Mouse (Mus musculus) spleen, embryonic (tissue): ENCODE measurements around the gene Nudt19.
"Not testable (repeated sequence)": the region's sequence is repeated elsewhere in the genome, so short reads cannot be mapped to it uniquely, and the experiment has no call there.

ENCODE experiments used
- CTCF ChIA-PET: fragments of 350-600 bp; sonication (Branson Sonifier 250); formaldehyde crosslinking; loops from one replicate; lab custom pipeline; 2022; lab: Charles Lee

Gene Nudt19

DNA sequence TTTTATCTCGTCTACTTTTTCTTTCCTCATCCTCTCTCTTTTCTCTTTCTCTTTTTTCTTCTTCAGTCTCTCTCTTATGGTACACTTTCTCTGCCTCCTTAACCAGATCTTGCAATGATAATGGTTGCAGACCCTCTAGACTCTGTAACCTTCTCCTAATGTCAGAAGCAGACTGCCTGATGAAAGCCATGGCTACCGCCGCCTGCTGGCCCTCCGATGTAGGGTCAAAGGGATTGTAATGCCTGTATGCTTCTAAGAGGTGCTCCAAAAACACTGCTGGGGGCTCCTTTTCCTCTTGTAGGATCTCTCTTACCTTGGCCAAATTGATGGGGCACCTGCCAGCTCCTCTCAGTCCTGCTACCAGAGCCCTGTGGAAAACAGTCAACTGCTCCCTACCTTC lies 13.6 kb upstream of the Nudt19 start:
- CTCF ChIA-PET, result not testable (repeated sequence)

DNA sequence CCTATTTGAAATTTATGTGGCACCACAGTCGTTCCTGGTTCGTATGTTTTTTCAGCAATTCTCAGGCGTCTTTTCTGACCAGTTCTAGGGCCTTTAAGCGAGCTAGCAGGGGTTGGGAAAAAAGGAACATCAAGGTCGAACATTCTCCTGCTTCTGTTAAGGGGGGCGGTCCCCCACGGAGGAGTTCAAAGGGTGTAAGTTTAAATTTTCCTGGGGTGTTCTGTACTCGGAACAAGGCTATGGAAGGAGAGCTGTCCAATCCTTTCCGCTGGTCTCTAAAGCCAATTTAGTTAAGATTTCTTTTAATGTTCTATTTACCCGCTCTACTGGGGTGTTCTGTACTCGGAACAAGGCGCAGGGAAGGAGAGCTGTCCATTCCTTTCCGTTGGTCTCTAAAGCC lies 9.9 kb upstream of the Nudt19 start:
- CTCF ChIA-PET, result not testable (repeated sequence)

DNA sequence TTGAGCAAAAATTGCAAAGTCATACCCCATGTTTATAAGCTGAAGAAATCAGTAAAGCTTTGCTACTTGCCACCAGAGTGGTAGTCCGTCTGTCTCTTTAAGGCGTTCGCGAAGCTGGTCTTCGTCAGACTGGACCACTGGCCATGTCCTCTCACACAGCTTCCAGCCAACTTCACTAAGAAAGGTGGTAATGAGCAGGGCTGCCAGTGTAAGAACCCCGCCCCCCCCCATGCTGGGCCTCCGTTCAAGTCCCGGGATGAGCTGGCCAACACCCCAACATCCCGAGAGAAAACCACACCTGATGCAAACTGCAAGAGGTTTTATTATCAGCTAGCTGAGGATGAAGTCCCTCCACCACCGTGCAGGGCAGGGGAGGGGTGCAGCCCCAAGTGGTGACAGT lies 8.8 kb upstream of the Nudt19 start:
- CTCF ChIA-PET, result not testable (repeated sequence)

DNA sequence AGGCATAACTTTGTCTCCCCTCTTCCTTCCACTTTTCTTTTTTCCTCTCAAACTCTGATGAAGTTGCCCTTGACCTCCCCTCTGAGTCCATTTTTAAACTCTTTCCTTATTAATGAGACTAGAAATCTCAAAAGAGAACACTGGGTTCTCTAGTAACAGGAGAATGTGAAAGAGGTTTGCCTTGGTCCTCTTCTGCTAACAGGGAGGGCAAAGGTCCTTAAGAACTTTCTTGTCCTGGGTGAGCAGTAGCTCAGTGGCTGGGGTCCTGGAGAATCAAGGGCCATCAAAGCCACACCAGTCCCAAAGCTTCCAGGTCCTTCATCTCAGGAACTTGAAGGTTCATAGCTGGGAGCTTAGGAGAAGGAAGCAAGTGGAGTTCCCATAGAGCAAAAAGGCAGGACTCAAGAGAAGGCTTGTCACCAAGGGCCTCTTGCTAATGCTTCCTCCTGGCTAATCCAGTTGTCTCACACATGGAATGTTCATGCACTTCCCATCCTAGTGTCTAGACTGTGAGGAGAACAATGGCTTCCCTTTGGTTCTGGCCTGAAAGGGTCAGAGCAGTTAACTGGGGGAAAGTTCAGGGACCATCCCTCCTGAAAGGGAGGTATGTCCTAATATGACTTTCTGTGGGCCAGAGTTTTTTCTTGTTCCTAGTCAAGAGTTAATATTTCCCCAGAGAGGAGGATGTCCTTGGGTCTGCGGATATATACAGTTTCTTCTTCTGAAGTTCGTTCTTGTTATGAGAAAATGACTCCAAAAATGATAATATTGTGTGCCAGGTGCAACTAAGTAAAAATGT lies 8.2 kb upstream of the Nudt19 start:
- CTCF ChIA-PET, result no interaction called here

DNA sequence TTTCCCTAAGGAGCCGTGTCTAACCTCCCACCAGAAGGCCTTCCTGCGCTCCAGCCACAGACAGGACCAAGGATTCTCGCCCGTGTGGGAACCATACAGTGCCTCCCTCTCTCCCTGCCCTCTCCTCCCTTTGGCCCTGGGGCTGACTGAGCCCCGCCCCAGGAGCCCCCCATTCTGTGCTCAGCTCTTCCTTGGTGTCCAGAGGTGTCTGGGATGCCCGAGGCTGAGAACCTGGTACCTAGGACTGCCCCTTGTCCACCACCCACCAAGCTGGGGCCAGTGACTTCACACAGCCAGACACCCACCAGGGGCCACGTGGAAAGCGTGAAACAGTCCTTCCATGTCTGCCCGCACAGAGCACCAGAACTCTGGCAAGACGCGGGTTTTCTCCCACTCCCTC lies 7.0 kb upstream of the Nudt19 start:
- CTCF ChIA-PET, result no interaction called here

DNA sequence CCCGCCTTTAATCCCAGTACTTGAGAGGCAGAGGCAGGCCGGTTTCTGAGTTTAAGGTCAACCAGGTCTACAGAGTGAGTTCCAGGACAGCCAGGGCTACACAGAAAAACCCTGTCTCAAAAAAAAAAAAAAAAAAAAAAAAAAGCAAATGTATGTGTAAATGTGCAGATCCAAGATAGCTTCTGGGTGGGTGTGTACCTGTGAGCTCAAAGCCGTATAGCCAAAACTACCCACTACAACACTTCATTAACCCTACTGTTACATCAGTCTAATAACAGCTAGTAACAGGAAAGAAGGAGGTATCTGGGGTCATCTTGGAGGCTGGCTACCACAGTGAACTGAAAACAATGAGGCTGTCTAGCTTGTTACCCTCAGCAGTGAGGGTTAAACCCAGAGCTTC lies 3.7 kb upstream of the Nudt19 start:
- CTCF ChIA-PET, result no interaction called here

DNA sequence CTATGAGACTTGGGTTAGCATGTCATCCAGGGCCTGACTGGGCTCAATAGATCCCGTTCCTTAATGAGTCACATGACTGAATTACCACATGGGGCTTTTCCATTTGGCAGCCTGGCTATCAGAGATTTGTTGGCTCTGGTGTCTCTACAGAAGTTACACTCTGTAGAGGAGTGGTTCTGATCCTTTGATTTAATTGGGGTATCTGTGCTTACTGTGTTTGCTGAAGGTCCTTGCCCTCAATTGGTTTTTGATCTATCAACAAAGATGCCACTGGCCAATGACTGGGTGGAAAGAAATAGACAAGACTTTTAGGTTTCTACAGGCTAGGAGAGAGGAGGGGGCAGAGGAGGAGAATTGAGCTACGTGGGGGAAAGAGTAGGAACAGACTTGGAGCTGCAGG lies 2.6 kb upstream of the Nudt19 start:
- CTCF ChIA-PET, result interaction anchor here (1.0 kb wide), 1 partner anchor 22 kb away, joined by 4 read pairs; no protein-coding TSS in a partner anchor

DNA sequence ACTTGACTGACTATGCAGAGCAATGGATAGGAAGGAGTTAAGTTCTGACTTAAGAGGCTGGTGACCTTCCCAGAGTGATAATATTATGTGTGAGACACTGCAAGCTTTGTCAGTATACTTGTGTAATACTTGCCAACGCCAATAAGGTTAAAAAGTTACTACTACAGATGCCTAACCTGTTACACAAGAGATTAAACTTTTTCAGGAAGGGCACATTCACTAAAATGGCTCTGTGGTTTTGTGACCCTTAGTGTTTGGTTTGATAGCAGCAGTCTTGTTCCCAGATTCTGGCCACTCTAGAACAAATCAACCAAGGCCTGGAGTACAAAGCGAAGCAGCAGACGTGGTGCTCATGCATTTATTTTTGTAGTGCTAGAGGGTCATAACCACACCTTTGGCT lies 1.5 kb upstream of the Nudt19 start:
- CTCF ChIA-PET, result interaction anchor here (0.6 kb wide), 1 partner anchor 108 kb away, joined by 3 read pairs; no protein-coding TSS in a partner anchor

DNA sequence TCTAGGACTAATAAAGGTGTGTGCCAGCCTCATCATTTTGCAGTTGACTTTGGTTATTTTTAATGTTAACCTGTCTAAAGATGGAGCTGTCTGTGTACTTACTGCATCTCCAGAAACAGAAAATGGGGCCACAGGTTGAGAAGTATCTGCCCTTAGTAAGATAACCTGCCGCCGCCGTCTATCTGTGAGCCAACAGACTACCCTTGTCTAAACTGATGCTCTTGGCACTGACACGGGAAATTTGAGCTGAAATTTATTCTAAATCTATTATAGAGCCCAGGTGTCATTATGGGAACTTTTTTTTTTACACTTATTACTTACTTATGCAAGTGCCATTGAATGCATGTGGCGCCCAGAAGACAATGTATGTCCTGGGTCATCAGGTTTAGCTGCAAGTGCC lies 801 bp upstream of the Nudt19 start:
- CTCF ChIA-PET, result interaction anchor here (0.6 kb wide), 2 partner anchors 49 to 108 kb away, joined by 3 to 8 read pairs; no protein-coding TSS in a partner anchor

DNA sequence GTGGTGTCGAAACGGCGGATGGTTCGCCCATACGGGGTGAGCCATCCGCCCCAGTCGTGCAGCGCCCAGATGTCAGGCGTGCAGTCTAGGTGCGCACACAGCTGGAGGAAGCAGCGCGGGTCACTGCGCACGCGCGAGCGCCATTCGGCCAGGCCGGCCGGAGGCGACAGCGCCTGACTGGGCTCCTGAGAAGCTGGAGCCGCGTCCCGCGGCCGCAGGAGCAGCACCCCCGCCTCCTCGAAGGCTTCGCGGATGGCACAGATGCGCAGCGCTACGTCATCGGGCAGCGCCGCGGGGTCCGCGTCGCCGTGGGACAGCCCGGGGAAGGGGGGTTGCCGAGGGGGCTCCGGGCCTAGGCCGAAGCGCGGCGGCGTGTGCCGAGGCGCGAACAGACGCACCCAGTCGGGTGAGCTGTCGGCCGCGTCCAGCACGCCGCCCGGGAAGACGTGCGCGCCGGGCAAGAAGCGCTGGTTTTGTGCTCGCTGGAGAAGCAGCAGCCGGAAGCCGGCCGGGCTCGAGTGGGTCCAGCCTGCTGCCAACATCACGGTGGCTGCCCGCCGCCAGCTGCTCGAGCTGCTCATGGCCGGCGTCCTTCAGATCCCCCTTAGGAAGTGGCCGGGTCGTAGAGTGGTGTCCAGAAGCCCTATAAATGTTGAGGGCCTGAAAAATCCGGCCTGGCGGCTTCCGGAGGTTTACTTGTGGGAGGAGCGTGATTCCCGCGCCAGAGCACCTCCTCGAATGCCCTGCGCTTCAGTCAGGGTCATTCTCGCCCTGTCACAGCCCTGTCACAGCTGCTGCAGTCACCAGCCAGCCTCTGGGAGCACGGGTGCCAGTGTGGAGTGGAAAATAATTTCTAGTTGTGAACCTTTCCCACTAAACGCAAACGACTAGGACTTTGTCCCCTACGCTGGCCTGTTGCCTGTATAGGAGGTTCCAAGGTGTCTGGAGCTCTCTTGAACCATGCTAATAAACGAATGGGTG lies 590 bp downstream of the Nudt19 start:
- CTCF ChIA-PET, result interaction anchor here (0.5 to 0.7 kb wide), 3 partner anchors 15 to 129 kb away, joined by 3 to 12 read pairs (median 3); no protein-coding TSS in a partner anchor

DNA sequence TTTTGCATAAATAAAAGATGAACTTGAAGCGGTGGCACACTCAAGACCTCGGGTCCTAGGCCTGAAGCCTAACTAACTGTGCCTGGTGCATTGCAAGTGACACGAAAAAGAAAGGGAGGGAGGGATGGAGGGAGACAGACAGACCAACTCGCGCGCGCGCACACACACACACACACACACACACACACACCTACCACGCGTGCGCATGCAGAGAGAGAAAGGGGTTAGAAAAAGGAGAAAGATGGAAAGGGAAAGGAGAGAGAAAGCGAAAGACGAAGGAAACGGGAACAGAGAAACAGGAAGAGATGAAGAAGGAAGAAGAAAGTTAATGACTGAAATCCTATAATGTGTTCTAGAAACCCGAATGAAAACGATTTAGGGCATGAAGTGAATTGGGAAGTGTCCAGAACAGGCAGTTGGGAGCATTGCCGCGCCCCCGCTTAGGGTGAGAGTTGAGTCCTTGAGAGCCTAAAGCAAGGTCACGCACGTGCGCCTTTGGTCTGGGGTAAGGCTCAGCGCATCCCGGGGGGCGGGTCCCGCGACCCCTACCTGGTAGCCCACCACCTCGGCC lies 1.4 kb downstream of the Nudt19 start:
- CTCF ChIA-PET, result interaction anchor here (0.5 kb wide), 1 partner anchor 128 kb away, joined by 12 read pairs; no protein-coding TSS in a partner anchor

DNA sequence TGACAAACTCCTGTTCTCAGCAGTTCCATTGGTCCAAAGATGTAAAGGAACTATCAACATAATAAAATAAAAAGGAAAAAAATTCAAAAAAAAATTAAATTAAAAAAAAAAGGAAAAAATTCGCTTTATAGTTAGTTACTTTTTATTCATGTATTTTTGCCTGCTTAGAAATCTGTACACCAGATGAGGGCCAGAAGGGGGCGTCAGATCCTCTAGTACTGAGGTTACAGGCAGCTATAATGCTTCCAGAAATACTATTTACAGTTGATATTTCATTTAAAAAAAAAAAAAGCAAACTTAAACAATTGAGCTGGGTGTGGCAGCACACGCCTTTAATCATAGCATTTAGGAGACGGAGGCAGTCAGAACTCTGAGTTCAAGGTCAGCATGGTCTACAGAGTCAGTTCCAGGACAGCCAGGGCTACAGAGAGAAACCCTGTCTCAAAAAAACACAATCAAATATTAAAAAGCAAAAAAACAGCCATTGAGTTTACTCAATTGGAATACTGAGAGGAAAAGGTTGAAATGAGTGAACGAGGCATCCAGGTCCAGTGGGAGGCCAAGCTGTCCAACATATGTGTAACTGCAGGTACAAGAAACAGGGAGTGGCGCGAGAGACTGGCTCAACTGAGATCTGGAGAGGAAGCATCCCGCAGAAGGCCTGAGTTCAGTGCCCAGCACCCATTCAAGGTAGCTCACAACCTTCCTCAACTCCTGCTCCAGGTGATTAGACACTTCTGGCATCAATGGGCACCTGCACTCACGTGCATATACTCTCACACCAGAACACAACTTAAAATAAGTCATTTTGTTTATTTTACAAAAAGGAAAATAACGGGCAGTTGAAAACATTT lies 2.1 kb downstream of the Nudt19 start:
- CTCF ChIA-PET, result no interaction called here

DNA sequence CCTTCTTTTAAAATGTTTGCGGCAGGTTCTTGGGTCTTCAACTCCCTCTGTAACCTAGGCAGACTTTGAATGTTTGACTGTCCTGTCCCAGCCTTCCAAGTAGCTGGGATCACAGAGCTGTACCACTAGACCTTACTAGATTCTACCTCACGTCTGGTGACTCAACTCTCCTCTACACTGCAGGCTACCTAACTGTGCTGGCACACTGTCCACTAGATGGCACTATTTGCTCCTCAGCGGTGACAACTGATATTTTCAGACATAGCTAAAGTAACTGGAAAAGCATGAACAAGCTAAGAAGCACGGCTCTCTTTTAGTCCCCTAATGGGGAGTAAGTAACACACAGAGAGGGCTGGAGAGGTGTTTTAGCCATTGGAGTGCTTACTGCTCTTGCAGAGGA lies 10.2 kb downstream of the Nudt19 start:
- CTCF ChIA-PET, result no interaction called here

DNA sequence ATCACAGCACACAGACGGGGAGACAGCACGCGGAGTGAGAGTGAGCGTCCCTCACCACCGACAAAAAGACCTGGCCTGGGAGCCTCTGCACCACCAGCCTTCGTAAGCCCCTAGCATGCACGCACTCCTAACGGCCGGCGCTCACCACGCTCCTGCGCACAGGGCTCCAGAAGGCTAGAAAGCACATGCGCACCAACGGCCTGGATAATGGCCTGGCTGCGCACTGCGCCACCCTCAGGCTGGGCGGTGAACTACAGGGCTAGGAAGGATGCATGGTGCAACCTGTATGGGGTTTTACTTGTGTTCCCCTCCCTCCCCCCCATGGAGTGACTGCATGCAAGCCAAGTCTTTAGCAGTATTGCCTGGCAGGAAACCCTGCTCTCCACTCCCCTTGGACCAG lies 18.5 kb downstream of the Nudt19 start, which contains the start of gene Tdrd12:
Tdrd12 (minus strand) TSS at position 184 of the 400 bp plus-strand sequence.
- CTCF ChIA-PET, result no interaction called here

DNA sequence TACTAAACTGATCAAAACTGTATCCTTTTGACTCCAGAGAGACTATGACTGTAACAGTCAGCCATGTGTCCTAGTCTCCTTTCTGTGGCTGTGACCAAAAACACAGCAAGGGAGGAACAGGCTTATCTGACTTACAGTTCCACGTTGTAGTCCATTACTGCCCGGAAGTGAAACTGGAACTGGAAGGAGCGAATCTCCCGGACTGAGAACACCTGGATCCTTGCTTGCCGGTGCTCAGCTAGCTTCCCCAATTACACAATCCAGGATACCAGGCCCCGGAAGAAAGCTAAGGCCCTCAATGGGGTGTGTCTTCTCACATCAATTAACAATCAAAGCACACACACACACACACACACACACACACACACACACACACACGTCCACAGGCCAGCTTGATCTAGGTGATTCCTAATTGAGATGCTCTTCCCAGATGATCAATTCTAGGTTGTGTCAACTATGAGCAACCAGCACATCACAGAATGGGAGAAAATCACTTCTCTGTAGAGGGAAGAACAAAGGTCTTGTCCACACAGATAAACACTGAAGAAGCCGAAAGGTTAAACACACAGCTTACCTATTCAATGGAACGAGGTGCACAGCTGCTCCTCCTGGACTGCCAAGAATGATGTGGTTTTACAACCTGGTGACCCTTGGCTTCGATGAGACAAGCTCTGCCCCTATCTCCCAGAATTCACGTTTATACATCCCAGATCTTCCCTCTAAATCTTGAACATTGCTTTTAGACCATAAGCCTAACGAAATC lies 20.2 kb downstream of the Nudt19 start:
- CTCF ChIA-PET, result no interaction called here

DNA sequence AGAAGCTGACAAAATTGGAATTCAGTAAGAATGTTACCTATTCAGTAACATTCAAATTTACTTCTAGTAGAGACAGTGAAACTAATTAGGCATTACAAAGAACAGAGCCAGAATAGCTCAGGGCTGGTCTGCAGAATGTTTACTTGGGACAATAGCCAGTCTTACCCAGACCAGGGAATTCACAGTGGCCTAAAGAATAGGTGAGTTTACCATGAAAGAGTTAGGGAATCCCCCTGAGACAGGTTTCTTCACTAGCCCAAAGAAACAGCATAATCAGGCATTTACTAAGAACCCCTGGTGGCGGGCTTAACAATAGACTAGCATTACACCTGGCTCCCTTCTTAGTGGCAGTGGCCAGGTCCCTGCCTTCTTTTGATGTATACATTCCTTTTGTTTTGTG lies 25.6 kb downstream of the Nudt19 start:
- CTCF ChIA-PET, result not testable (repeated sequence)

DNA sequence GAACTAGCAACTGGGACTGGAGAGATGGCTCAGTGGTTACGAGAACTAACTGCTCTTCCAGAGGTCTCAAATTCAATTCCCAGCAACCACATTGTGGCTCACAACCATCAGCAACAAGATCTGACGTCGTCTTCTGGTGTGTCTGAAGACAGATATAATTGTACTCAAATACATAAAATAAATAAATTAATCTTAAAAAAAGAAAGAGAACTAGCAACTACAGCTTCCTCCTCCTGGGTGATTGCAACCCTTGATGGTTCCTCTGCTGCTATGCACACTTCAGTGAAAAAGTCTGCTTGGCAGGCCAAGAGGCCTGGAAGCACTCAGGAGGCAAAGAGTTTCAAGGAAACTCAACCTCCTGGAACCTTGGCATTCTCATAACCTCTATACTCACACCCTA lies 26.1 kb downstream of the Nudt19 start:
- CTCF ChIA-PET, result no interaction called here

DNA sequence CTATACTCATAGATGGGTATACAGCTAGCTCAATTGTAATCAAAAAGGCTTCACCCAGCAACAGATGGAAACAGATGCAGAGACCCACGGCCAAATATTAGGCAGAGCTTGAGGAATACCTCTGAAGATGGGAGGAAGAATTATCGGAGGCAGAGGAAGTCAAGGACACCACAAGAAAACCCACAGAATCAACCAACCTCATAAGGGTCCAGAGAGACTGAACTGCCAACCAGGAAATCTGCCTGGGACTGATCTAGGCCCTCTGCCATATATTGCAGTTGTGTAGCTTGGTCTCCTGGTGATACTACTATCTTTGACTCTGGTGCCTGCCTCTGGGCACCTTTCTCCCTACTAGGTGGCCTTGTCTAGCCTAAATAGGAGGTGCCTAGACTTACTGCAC lies 29.3 kb downstream of the Nudt19 start:
- CTCF ChIA-PET, result no interaction called here

DNA sequence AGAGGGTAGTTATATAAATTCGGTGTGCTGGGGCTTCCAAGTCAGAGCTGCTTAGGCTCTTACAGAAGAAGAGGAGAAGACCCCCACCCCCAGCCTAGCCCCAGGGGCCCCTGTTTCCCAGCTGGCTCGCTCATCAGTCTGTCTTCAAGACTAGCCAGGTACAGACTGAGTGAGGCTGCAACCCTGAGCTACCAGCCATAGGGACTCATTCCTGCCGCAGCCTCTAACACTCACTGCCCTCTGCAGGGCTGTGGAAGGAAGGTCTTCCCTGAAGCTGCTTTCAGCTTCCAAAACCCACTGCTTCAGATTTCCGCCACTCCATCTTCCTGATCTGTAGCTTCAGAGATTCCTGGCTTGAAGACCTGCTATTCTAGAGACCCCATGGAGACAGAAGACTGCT lies 54.1 kb downstream of the Nudt19 start:
- CTCF ChIA-PET, result no interaction called here

DNA sequence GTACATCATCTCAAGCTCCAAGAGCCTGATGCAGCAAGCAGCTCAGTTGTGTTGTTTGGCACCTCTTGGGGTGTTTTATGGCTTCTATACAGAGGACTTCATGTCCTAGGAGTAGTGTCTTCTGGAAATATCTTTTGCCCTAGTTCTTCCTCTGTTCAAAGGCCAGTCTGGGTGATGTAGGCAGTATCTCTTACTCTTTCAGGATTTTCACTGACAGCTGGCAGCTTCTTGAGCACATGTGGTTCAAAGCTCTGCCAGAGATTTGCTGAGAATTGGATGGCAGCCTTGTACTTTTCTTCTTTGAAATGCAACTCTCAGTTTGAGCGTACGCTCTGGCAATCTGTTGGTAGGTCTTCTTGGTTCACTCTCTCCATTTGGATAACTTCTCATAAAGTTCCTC lies 58.6 kb downstream of the Nudt19 start:
- CTCF ChIA-PET, result no interaction called here
